Mouse (Mus musculus) intestine, embryonic 16.5 days (tissue): ENCODE results near the gene Add3. TPM values are rescaled to one million over a fixed set of nuclear protein-coding genes. Genes with fewer than 3 reads are reported as not detected.

ENCODE experiments used
- ATAC-seq: fragments of 200-750 bp; cut with Nextera tagmentation; 2 replicates; pipeline ENCODE4 v1.8.0; 2017; ENCODE audit warnings: moderate TSS enrichment, moderate library complexity
- H3K27ac ChIP-seq: fragments of 300-500 bp; sonication (generic); 2 replicates; pipeline ENCODE4 v1.5.1; 2014; ENCODE audit warnings: mild to moderate bottlenecking, low read length
- H3K27me3 ChIP-seq: fragments of 300-500 bp; sonication (generic); replicated peaks from 2 replicates; pipeline ENCODE4 v1.6.1; 2014; ENCODE audit warnings: low read length, control low read depth, mixed read lengths; ENCODE audit not compliant: control insufficient read depth, insufficient read depth
- H3K36me3 ChIP-seq: fragments of 300-500 bp; sonication (generic); 2 replicates; pipeline ENCODE4 v1.6.1; 2014; ENCODE audit warnings: low read length, control low read depth; ENCODE audit not compliant: control insufficient read depth, insufficient read depth
- H3K4me1 ChIP-seq: fragments of 300-500 bp; sonication (generic); 2 replicates; pipeline ENCODE4 v1.6.1; 2014; ENCODE audit warnings: low read length, control low read depth, mixed read lengths; ENCODE audit not compliant: control insufficient read depth, insufficient read depth
- H3K4me2 ChIP-seq: fragments of 300-500 bp; sonication (generic); 2 replicates; pipeline ENCODE4 v1.6.1; 2014; ENCODE audit warnings: low read depth, low read length, control low read depth
- H3K4me3 ChIP-seq: fragments of 300-500 bp; sonication (generic); 2 replicates; pipeline ENCODE4 v1.5.1; 2014; ENCODE audit warnings: mild to moderate bottlenecking, low read length
- H3K9ac ChIP-seq: fragments of 300-500 bp; sonication (generic); 2 replicates; pipeline ENCODE4 v1.6.1; 2014; ENCODE audit warnings: low read depth, low read length
- H3K9me3 ChIP-seq: fragments of 300-500 bp; sonication (generic); 2 replicates; pipeline ENCODE4 v1.6.1; 2016; ENCODE audit warnings: low read length, control low read depth; ENCODE audit not compliant: control insufficient read depth
- WGBS: fragments of 180-500 bp; shearing (Covaris S2); extraction: QIAGEN DNeasy Blood & Tissue Kit; methylation state at CpG from one replicate; pipeline ENCODE4 v1.1.7; 2014; 5-methylcytosine and 5-hydroxymethylcytosine counted together
- polyA plus RNA-seq: library from polyadenylated mRNA; unstranded; fragments of >200 nt; fragmentation: Nextera tagmentation; extraction: Ambion mirVana; gene quantifications from 2 replicates; pipeline ENCODE4 v1.2.1, GENCODE M21; 2015

The Add3 gene
- polyA plus RNA-seq, 1 experiment from 2014 or later: 120 TPM

GRCm38 (mm10) chr19:53230942-53231815 is 90.9 kb downstream of the Add3 start:
- no peak overlapping the region for H3K4me3 ChIP-seq
- no peak for ATAC-seq
- no peak overlapping the region for H3K4me2 ChIP-seq
- H3K4me1 ChIP-seq: no peaks in the 10 kb centered on the region
- no peak overlapping the region for H3K27ac ChIP-seq
- WGBS: 80% methylated on average over 11 of the region's 11 CpGs
- H3K9me3 ChIP-seq: no peaks in the 10 kb centered on the region
- H3K9ac ChIP-seq: no peak overlapping the region
- no peaks in the 10 kb centered on the region for H3K27me3 ChIP-seq
- 0 out of 2 replicates have a peak, but pooled peaks cover 9% of the 10 kb centered on the region for H3K36me3 ChIP-seq

- Histone ChIP-seq H3K4me2 (no peak overlapping the region), H3K4me1 (no peaks in the 10 kb centered on the region), H3K9me3 (no peaks in the 10 kb centered on the region), H3K4me3 (no peak overlapping the region), H3K27ac (no peak overlapping the region), H3K27me3 (no peaks in the 10 kb centered on the region), H3K36me3 (0 out of 2 replicates have a peak, but pooled peaks cover 5% of the 10 kb centered on the region), H3K9ac (no peak overlapping the region)
- 95% methylated on average over 7 of the region's 7 CpGs for WGBS
- ATAC-seq: no peak
These were observed 93.3 kb downstream of the Add3 start for GRCm38 (mm10) chr19:53233586-53233985.

- Histone ChIP-seq H3K36me3 (peaks cover 16% of the 10 kb centered on the region), H3K4me1 (no peaks in the 10 kb centered on the region), H3K27ac (no peak overlapping the region), H3K4me3 (no peak overlapping the region), H3K9ac (no peak overlapping the region), H3K27me3 (no peaks in the 10 kb centered on the region), H3K9me3 (no peaks in the 10 kb centered on the region), H3K4me2 (no peak overlapping the region)
- 82% methylated on average over 6 of the region's 6 CpGs for WGBS
- no peak for ATAC-seq
These were observed 101.6 kb downstream of the Add3 start for GRCm38 (mm10) chr19:53241806-53242205.

GRCm38 (mm10) chr19:53243956-53244355 is 103.7 kb downstream of the Add3 start:
- H3K4me2 ChIP-seq: no peak overlapping the region
- H3K4me1 ChIP-seq: no peaks in the 10 kb centered on the region
- no peaks in the 10 kb centered on the region for H3K27me3 ChIP-seq
- H3K4me3 ChIP-seq: no peak overlapping the region
- no peak overlapping the region for H3K9ac ChIP-seq
- ATAC-seq: no peak
- no peaks in the 10 kb centered on the region for H3K9me3 ChIP-seq
- peaks cover 13% of the 10 kb centered on the region for H3K36me3 ChIP-seq
- WGBS: 84% methylated on average over 10 of the region's 10 CpGs
- H3K27ac ChIP-seq: no peak overlapping the region

- no peak overlapping the region for H3K4me2 ChIP-seq
- H3K36me3 ChIP-seq: peaks cover 5% of the 10 kb centered on the region; the same call in 1 of the 2 replicates
- peaks cover 4% of the 10 kb centered on the region for H3K4me1 ChIP-seq
- H3K27me3 ChIP-seq: no peaks in the 10 kb centered on the region
- 66% methylated on average over 2 of the region's 2 CpGs for WGBS
- peak; percentile 73 for ATAC-seq
- no peak overlapping the region for H3K4me3 ChIP-seq
- H3K27ac ChIP-seq: no peak overlapping the region
- no peaks in the 10 kb centered on the region for H3K9me3 ChIP-seq
- H3K9ac ChIP-seq: no peak overlapping the region
These were observed 107.3 kb downstream of the Add3 start for GRCm38 (mm10) chr19:53247558-53247957.

GRCm38 (mm10) chr19:53248023-53248494 is 107.8 kb downstream of the Add3 start:
- no peaks in the 10 kb centered on the region for H3K27me3 ChIP-seq
- no peak overlapping the region for H3K4me3 ChIP-seq
- WGBS: 14% methylated on average over 11 of the region's 11 CpGs
- ATAC-seq: peak; percentile 36; the same call in 1 of the 2 replicates
- peaks cover 4% of the 10 kb centered on the region; the same call in 1 of the 2 replicates for H3K36me3 ChIP-seq
- peaks cover 4% of the 10 kb centered on the region for H3K4me1 ChIP-seq
- H3K4me2 ChIP-seq: no peak overlapping the region
- H3K27ac ChIP-seq: no peak overlapping the region
- H3K9me3 ChIP-seq: no peaks in the 10 kb centered on the region
- no peak overlapping the region for H3K9ac ChIP-seq

GRCm38 (mm10) chr19:53251015-53251414 is 110.8 kb downstream of the Add3 start:
- no peaks in the 10 kb centered on the region for H3K36me3 ChIP-seq
- no peaks in the 10 kb centered on the region for H3K9me3 ChIP-seq
- H3K4me3 ChIP-seq: no peak overlapping the region
- H3K4me2 ChIP-seq: no peak overlapping the region
- peak overlapping the region; percentile 57; the same call in 1 of the 2 replicates for H3K27ac ChIP-seq
- 76% methylated on average over 7 of the region's 7 CpGs for WGBS
- peak; percentile 83 for ATAC-seq
- no peak overlapping the region for H3K9ac ChIP-seq
- no peaks in the 10 kb centered on the region for H3K27me3 ChIP-seq
- H3K4me1 ChIP-seq: peaks cover 4% of the 10 kb centered on the region

GRCm38 (mm10) chr19:53251656-53252055 is 111.4 kb downstream of the Add3 start:
- Histone ChIP-seq H3K36me3 (no peaks in the 10 kb centered on the region), H3K4me1 (peaks cover 4% of the 10 kb centered on the region), H3K9ac (no peak overlapping the region), H3K4me2 (no peak overlapping the region), H3K4me3 (no peak overlapping the region), H3K9me3 (no peaks in the 10 kb centered on the region), H3K27ac (peak overlapping the region; percentile 35; the same call in 1 of the 2 replicates), H3K27me3 (no peaks in the 10 kb centered on the region)
- peak; percentile 34; the same call in 1 of the 2 replicates for ATAC-seq
- WGBS: 88% methylated on average over 3 of the region's 3 CpGs

GRCm38 (mm10) chr19:53252111-53253028 is 112.1 kb downstream of the Add3 start:
- Histone ChIP-seq H3K4me1 (peaks cover 4% of the 10 kb centered on the region), H3K27me3 (no peaks in the 10 kb centered on the region), H3K36me3 (no peaks in the 10 kb centered on the region), H3K9ac (no peak overlapping the region), H3K27ac (no peak overlapping the region; the same call in 1 of the 2 replicates), H3K4me2 (no peak overlapping the region), H3K9me3 (no peaks in the 10 kb centered on the region), H3K4me3 (no peak overlapping the region)
- WGBS: 86% methylated on average over 15 of the region's 15 CpGs
- ATAC-seq: no peak
